Mouse (Mus musculus) kidney, adult 2 months (tissue): ENCODE results near the gene Ncoa3.

Experiments
- CTCF ChIP-seq: fragments of 200-500 bp; conservative IDR thresholded peaks from 2 replicates; pipeline ENCODE4 v1.5.1; 2011; ENCODE audit warnings: low read depth, mild to moderate bottlenecking, control low read depth, low read length, moderate library complexity, mixed read lengths; ENCODE audit not compliant: insufficient read depth, insufficient read length
- POLR2A ChIP-seq: fragments of 200-500 bp; IDR thresholded peaks from one replicate; pipeline ENCODE4 v1.6.1; 2011; ENCODE audit warnings: low read depth, low read length, control low read depth

DNA sequence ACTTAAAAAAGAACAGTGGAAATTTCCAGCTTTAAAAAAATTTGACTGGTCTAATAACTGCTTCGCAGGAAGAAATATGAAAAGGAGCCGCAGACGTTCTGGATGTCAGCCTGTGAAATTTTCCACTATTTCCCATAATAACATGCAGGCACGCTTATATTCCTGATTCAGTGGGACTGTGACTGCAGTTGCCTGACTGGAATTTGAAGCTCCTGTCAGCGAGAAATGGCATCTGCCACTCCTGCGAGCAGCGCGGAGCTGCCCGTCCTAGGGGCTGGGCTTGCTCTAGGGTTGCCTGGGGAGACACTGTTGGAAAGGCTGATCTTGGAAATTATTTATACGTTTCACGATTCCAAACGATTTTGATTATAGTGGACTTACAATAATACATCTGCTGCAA is 17.9 kb downstream of the Ncoa3 start:
- TF ChIP-seq CTCF (no peak), POLR2A (no peak)
